Mouse (Mus musculus) kidney, postnatal 4 days (tissue): ENCODE data around the gene Cfap77.

Source experiments
- DNase-seq, 2 experiments: peaks; one replicate each; pipeline ENCODE4 v3.0.0; 2021; ENCODE audit warnings: mixed read lengths in 2 of 2

The Cfap77 gene

DNA sequence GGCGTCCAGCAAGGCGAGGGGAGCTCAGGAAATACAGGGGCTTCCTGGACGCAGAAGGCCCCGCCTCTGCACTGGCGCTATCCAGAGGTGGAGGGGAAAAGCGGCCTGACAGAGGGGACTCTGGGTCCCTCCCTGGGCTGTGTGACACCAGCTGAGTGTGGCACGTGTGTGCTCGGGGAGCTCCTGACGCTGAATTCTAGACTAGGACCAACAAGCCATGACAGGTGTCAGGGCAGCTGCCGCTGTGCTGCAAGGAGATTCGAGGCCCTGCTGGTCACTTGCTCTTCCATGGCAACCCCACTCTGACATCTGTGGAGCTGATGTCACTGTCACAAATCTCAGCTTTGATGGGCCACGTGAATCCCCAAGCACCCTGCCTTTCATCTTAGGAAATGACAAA lies 60.9 kb downstream of the Cfap77 start:
- no peak for DNase-seq

DNA sequence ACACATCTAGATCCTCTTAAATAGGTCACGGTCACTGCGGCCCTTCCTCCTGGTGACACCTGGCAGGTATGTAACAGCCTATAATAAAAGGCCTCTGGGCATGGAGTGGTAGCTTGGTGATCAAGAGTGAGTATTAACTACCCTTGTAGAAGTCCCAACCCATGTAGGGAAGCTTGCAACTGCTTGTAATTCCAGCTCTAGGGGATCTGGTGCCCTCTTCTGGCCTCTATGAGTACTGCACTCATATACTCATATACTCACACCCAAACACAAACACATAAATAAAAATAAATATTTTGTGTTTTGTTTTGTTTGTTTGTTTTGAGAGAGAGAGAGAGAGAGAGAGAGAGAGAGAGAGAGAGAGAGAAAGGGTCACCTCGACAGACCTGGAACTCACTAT lies 66.1 kb downstream of the Cfap77 start:
- DNase-seq: no peak

DNA sequence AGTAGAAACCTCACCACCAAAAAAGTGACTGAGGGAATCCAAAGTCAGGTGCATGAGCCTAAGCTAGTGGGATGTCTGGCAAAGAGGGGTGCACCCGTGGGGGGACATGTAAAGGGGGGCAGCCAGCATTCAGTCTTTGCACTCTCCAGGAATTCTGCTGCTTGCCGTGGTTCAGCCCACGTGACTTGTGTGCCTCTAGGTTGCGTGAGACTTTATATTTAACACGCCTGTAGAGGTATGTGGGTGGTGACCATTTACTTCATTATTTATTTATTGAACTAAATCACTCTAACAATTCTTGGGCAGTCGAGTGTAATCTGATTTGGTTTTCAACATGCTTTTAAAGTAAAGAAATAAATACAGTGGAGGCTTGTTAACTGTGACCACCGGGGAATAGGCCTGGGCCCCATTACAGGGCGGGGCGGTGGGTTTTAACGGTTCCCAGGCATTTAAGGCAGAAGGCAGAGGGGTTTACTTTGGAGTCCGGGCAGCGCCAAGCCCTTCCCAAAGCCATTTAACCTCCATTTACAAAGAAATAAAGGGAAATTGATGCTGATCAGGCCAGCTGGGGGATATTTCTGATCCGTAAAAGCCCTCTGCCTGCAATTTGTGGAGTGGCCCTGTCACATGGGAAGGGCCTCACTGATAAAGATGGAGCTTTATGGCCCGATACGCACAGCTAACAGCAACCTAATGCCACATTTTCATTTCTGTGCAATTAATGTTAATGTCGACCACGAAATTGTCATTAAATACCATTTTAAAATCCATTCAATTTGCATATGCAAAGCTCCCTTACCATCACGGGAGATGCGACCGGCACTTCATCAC lies 74.6 kb downstream of the Cfap77 start:
- no peak for DNase-seq

DNA sequence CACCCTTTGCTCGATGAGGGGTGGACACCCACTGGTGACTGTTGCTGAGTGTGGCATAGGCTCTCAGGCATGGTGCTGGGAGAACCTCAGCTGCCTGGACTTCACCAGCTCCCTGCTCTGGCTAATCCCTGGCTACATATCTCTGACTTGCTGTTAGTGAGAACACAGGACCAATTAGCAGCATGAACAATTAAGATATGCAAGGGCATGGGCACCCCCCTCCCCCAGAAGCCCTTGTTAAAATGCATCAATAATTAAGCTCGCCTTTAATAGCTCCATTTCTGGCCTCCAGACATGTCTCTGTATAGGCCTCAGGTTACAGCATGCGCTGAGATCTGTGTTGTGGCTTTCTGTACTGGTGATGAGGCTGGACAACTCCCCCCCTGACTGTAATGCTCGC lies 76.4 kb downstream of the Cfap77 start:
- no peak for DNase-seq

DNA sequence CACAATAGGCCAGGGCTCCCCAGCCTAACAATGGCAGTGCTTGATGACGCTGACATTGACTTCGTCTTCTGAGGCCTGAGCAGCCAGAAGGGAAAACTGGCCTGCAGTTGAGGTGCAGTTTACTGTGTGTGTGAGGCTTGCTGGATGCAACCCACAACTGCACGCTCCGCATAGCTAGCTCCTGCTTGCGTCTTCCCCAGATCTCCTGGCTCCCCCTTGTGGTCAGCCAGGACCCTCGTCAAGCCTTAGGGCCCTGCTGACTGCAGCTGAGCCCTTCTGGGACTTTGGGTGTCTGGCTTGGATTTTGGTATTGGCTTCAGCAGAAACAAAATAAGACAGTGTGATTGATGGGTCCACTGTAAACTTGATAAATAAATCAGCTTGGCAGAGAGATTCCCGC lies 78.2 kb downstream of the Cfap77 start:
- peak; percentile 87 for DNase-seq

DNA sequence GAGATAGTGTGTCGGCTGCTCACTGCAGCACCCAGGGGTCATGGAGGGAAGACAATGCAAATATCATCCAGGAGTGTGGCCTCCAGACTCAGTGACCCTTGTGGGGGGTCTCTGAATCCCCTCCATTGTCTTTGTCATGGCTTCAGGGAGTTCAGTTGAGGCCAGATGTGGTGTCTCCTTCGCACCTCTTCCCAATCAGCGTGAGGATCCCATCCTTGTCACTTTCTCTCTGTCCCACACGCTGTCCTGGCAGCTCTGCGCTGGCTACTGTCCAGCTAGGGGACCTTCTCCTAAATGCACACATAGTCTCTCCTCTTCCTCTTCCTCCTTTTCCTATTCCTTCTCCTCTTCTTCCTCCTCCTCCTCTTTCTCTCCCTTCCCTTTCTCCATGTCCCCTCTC lies 79.3 kb downstream of the Cfap77 start:
- no peak for DNase-seq

DNA sequence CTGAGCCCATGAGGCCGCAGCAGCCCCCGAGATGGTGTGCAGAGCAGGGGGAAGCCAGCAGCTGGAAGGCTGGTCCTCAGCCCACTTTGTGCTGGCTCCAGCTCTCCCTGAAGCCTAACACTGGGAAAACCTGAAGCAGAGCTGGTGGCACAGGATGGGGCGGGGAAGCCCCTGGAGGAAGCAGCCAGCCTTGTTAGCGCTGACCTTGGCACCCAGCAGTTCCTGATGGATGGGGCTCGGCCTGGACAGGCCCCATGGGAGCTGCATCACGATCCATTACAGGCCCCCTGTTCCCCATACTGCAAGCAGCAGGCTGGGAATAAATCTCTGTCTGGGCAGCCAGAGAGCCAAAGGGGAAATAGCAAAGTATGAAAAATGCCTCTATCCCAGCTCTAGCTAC lies 80.3 kb downstream of the Cfap77 start:
- DNase-seq: peak; percentile 56 to 63

DNA sequence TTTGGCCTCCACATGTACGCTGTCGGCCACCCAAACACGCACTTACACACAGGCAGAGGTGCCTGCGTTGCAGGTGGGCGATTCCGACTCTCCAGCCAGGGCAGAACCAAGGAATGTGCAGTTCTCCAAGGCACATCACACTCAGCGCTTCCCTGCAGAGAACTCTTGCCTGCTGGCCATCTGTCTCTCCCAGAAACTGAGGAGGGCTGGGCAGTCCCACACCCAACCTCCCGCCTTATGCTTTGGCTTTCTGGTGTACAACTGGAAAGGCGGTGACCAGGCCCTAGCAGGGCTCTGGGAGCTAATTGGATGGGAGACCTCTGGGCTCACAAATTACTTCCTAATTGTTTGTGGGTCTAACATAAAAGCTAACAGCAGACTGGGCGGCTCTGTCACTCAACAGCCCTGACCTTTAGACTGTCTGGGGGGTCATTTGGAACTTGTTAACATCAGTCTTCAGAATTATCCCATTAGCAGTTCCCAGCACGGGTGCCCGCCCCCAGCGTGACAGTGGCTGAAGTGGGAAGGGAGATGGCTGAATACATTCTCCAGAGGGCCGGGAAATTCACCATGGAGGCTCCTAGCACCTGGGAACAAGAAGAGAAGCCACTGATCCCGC lies 80.9 kb downstream of the Cfap77 start:
- DNase-seq: peak in 1 of 2 experiments; percentile 32

DNA sequence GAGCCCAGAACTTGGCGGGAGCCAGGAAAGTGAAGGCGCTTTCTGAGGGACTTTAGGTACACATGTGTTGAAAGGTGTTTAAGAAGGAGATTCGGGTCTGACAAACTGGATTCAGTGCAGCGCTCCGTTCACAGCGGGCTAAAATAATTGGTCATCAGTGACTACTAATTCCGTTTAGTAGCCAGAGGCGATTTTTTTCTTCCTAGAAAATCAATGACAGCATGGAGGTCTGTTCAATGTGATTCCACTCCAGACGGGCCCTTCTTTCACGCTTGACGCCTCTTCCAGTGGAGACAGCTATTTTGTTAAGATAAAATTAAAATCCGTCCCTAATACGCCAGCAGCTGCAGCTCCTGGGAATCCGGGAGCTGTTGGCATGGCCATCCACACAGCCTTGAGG lies 84.4 kb downstream of the Cfap77 start:
- no peak for DNase-seq

DNA sequence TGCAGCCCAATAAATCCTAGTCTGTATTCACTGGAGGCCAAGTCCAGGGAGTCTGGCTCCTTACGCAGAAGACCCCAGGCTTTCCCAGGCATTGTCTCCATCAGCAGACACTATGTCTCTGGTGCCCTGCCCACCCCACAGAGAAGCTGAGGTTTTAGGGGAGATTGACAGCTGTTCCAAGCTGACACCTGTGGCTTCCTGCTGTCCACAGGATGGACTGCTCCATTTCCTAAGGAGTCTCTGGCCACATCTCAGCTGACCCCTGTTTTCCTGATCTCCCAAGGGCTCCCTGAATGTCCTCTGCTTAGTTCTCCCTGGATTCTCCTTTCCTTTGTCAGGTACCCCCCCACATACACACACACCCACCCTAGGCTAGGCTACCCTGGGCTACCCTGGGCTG lies 86.6 kb downstream of the Cfap77 start:
- DNase-seq: no peak

DNA sequence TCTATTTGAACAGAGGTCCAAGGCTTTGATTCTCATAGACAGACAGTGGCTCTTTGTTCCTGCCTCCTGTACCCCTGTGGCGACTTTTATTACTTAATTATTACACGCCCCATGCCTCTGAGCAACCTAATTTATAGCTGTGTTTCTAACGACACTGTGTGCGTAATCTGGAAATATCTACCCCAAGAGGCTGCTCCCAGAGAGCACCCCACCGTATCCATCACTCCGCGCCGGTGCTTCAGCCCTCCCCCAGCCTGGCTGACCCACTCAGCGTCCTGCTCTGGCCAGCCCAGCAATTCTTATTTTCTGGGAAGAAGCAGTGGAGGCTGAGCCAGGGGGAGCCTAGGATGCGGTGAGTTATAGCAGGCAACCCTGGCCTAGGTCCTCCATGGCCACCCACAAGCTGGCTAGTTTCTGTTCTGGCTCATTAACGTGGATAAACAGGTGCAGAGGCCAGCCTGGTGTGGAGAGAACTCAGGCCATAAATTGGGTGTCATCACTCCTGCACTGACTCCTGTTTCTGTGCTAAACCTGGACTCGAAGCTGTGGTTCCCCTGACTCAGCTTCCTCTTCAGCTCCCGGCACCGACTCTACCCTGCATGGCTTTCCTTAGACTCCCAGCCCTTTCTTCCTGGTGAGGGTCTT lies 88.6 kb downstream of the Cfap77 start:
- peak; percentile 33 to 46 for DNase-seq

DNA sequence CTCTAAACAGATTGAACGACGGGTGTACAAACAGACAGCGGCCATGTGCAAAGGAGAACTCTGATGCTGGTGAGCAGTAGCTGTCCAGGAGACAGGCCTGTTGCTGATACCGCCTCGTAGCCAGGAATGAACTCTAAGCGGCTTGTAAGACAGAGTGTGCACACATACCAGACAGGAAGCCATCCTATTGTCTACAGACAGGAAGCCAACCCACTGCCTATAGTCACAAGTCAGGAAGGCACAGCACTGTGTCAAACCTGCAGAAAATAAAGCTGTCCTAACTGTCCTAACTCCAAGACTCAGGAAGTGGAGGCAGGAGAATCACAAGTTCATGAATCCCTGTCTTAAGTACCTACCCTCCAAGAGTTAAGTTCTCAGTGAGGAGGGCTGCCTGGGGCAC lies 91.3 kb downstream of the Cfap77 start:
- DNase-seq: no peak

DNA sequence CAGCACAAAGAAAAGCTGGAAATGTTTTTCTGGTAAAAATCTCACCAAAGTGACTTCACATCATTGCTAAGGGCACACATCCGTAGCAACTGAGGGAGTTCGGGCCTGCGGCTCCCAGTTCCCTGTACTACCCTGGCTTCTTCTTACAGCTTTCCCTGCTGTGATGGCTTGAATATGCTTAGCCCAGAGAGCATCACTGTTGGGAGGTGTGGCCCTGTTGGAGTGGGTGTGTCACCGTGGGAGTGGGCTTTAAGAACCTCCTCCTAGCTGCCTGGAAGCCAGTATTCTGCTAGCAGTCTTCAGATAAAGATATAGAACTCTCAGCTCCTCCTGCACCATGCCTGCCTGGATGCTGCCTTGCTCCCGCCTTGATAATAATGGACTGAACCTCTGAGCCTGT lies 93.2 kb downstream of the Cfap77 start:
- no peak for DNase-seq

DNA sequence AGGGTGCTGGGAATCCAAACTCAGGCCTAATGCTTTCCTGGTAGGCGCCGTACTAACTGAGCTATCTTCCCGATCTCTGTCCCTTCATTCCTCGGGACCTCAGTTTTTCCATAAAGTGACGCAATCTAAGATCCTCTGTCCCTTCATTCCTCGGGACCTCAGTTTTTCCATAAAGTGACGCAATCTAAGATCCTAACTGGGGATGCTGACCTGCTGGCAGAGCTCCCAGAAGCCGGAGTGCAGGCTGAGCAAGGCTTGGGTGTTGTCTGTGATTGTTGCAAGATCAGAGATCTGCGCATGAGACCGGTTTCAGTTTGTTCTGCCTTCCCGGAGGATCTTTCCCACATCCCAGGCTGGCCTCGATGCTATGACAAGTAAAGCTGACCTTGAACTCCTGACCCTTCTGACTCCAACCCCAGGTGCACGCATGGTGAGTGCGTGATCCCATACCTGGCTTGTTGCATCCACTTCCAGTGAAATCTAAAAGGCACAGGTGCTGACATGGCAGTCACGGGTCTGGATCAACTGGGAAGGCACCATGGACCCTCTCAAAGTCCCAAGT lies 93.8 kb downstream of the Cfap77 start:
- peak in 1 of 2 experiments; percentile 41 for DNase-seq

DNA sequence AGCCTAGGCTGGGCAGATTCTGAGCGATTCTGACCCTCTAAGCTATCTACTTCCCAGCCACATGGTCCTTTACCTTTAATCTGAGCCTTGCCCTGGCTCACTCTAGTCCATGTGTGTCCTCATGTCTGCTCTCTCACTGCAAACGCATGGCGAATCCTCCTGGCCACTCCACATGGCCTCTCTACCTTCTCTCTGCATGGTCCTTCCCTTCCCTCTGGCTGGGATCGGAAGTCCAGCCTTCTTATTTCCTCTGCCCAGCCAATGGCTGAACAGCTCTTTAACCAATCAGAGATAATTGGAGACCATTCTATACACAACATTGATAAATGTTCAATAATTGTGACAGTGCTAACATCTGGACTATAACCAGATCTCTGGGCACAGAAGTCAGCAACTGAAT lies 98.0 kb downstream of the Cfap77 start:
- no peak for DNase-seq

DNA sequence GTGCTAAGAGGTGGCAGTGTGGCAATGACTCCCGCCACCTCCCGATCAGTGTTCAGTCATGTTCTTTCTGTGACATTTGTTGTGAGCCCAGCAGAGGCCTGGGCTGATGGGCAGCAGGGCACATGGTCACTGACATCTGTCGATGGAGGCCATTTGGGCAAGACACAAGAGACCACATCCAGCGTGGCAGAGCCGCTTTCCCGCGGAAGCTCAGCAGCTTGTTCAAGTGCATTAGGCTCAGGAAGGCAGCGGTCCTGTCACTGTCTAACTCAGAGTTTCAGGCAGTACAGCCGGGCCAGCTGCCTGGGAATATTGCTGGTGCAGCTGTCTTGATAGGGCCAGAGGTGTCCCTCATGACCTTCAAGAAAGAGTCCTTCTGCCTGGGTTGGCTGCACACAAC lies 100.3 kb downstream of the Cfap77 start:
- no peak for DNase-seq

DNA sequence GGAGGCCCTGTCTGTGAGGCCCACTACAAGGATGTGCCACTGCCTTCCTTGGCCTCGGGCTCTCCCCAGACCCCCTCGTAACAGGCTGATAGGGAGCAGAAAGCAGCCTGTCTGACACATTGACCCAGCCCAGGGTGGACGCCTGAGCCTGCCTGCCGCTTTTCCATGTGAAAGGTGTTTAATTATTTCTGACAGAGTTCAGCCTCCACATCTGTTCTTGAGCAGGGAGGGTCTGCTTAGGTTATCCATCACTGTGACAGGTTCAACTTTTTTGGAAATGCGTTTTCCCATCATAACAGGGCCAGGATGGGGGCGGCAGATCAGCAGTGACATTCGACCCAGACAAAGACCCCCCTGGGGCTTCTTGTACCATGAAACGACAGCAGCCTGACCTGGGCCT lies 101.9 kb downstream of the Cfap77 start:
- DNase-seq: no peak

DNA sequence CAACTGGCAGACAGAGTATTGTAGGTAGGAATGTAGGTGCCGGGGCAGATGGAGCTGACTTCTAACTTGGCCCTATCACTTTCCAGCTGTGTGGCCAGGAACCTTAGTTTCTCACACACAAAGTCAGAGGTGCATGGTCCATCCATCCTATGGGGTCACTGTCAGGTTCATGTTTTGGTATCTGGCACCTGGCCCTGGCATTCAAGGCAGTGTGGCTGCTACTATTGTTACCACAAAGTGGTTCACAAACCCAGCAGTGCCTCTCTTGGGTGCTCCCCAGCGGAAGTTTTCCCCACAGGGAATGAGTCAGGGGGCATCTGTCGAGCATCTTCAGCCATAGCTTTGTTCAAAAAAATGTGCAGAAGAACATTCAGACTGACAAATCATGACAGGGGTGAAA lies 108.6 kb downstream of the Cfap77 start:
- no peak for DNase-seq

DNA sequence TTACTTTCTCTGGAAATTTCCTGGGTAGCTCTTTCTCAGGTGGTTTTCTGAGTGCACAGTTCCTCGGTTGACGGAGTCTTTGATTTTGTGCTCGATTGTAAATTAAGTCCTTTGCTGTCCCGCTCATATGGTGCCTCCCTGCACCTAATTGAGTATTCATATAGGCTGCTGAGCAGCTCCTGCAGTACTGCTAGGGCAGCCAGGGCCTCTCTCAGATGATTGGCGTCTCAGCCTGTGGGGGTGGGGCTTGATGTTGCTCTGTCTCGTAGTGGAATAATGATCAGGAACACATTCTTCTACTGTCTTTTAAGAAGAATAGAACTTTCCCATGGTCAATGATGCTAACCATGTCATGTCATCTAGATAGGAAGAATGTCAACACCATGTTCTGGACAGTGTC lies 109.5 kb downstream of the Cfap77 start:
- no peak for DNase-seq

DNA sequence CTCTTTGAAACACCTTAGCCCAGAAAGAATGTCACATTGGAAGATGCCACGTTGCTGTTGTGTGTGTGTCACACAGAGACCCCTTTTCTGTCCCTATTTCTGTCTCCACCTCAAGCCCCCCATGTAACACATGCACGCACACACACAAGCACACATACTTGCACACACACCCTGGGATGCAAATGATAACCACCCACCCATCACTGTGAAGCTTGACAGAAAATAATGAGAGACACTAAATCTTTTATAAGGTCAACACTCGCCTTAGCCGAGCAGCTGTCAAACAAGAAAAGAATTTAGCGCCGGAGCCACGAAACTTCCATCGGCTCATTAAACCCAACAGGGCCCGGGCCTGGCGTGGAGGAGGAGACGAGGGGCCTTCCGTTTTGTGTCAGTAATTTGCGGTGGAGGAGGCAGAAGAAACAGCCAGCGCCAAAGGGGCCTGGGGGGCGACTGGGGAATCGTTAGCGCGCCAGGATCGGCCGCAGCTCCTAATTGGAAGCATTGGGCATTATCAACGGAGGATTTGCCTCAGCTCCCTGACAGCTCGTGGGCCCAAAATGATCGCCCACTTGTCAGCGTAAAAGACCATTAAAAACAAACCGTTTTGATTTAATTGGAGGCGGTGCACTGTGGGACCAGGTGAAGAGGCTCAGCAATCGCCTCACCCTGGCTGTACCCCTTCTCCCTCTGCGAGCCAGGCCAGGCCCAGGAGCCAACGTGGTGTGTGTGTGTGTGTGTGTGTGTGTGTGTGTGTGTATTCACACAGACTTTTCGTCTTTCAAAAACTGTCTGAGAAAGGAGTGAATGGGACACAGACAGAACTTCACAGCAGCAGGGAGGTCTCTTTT lies 111.0 kb downstream of the Cfap77 start:
- DNase-seq: peak; percentile 29 to 45

DNA sequence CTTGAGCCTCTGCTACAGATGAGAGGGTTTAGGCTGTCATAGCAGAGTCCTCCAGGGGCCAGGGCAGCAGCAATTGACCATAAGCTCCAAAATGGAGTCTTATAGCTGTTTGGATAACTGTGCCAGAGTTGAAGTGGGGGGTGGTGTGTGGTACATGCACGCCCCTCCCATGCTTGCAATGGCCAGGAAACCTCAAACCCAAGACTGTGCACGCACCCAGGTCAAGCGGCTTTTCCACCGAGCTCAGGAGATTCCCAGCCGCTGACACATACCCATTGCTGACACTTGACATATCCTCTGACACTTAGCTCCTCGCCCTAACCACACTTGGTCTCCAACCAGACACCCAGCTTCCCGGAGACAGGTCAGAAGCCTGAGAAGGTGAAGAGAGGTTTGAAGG lies 115.9 kb downstream of the Cfap77 start:
- DNase-seq: no peak

DNA sequence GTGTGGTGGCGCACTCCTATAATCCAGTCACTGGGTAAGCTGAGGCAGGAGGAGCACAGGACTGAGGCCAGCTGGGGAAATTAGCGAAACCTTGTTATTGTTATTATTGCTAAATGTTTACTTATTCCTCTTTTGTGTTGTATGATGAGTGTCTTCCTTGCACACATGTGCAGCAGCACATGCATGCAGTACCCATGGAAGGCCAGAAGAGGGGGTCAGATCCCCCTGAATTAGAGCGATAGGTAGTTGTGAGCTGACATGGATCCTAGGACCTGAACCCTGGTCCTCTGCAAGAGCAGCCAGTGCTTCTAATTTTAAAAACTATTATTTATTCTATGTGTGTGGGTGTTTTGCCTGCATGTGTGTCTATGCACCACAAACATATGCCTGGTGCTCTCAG lies 124.3 kb downstream of the Cfap77 start:
- no peak for DNase-seq

DNA sequence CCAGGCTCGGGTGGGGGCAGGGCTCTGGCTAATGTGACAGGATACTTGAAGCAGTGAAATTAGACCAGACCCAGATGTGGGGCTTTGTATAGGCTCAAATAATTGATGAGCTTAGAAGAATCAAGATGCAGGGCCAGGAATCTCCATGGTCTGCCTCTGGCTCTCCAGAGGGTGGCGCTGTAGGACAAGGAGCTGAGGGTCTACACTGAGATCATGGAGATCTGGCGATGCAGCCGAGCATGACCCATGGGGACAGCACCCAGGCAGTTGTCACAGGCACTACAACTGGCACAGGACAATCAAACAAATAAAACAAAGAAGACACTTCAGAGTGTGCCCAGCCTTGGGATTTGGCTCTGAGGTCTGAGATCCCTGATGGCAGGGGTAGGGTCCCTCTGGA lies 131.0 kb downstream of the Cfap77 start:
- peak; percentile 86 to 89 for DNase-seq
